Mouse (Mus musculus) spleen, embryonic (tissue): Measurements from ENCODE around the gene Akt2.

Source experiments
- CTCF ChIA-PET: fragments of 350-600 bp; sonication (Branson Sonifier 250); formaldehyde crosslinking; loops from one replicate; lab custom pipeline; 2022; lab: Charles Lee

Akt2 gene

DNA sequence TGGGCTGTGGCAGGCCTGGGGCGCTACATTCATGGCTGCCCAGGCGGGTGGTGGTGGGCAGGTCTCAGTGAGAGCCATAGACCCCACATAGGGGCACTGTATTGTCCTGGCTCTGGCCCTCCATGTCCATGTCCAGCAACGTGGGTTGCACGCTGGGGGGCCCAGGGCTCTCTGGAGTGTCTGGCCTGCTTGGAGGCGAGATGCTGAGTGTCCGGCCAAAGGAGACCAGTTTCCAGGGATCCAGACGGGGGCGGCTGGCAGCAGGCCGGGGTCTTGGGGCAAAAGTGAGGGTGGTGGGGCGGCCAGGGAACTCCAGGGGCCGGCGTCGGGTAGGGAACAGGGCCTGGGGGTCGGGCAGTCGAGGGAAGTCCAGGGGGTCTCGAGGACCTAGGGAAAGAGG, 65.2 kb downstream of the Akt2 start:
- CTCF ChIA-PET: no interaction called here

- CTCF ChIA-PET: no interaction called here
Measured at GRCm38 (mm10) chr7:27657824-27658395, 66.6 kb downstream of the Akt2 start.

- CTCF ChIA-PET: no interaction called here
Measured at GRCm38 (mm10) chr7:27658712-27659663, 67.6 kb downstream of the Akt2 start.

DNA sequence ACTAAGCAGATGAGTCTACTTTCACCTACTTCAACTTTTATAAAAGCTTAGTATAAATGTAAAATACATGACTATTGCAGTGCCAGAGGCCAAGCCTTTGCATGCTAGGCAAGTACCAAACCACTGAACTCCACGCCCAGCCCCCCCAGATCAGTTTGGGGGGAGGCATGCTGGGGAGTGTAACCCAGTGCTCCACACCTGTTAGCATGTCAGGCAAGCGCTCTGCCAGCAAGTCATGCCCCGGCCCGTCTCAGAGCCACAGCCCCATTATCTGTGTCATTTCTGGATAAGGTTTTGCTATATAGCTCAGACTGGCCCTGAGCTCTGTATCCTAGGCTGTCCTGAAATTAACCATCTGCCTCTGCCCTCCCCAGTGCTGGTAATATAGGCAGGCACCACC, 70.7 kb downstream of the Akt2 start:
- CTCF ChIA-PET: no interaction called here

DNA sequence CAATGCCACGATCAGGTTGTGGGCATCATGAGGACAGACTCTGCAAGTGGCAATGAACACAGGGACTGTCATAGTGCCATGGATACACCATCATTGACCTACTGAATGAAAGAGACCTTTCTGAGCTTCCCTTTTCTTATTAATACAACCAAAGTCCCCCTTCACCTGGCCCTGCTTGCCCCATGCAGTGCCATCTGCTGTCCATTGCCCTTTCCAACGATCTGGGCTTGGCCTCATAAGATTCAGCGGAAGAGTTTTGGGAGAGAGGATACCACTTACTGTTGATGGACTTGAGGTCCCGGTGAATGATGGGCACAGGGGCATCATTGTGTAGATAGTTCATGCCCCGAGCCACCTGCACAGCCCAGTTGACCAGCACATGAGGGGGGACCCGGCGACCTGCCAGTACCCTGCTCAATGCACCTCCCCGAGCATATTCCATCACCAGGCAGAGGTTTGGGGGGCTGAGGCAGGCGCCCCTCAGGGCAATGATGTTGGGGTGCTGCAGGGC, 81.8 kb downstream of the Akt2 start:
- CTCF ChIA-PET: interaction anchor here (0.5 kb wide), 1 partner anchor 16 kb away, joined by 3 read pairs; the partner anchor contains the start of gene Zfp607b

DNA sequence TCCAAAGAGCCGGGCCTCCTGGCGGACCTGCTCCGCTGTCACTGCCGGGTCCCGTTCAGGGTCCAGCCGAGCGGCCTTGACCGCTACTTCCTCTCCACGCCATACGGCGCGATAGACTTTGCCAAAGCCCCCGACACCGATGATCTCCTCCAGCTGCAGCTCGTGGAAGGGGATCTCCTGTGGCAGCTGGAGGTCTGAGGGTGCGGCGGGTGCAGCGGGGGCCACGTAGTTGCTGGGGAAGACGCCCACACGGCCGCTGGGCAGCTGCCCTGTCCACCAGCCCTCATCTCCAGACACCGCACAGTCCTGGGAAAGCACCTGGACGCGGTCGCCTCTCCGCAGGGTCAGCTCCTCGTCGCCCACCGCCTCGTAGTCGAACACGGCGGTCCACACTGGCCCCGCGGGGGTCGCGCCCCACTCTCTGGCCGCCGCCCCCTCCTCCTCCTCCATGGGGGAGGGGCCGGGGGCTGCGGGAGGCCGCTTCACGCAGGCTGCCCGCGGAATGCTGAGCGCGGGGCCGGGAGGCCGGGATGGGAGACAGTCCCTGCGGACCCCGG, 82.3 kb downstream of the Akt2 start:
- CTCF ChIA-PET: interaction anchor here (0.5 kb wide), 1 partner anchor 16 kb away, joined by 3 read pairs; the partner anchor contains the start of gene Zfp607b

GRCm38 (mm10) chr7:27674195-27674521, 82.8 kb downstream of the Akt2 start:
- CTCF ChIA-PET: interaction anchor here (0.6 kb wide), 2 partner anchors 107 to 234 kb away, joined by 3 to 11 read pairs; no protein-coding TSS in a partner anchor

- CTCF ChIA-PET: interaction anchor here (0.6 kb wide), 2 partner anchors 107 to 234 kb away, joined by 3 to 11 read pairs; no protein-coding TSS in a partner anchor
Measured at GRCm38 (mm10) chr7:27674522-27675221, 83.3 kb downstream of the Akt2 start, which contains the start of gene Map3k10. Gene Map3k10 (minus strand): TSS chr7:27674598.

- CTCF ChIA-PET: no interaction called here
Measured at GRCm38 (mm10) chr7:27675222-27675612, 83.9 kb downstream of the Akt2 start.

DNA sequence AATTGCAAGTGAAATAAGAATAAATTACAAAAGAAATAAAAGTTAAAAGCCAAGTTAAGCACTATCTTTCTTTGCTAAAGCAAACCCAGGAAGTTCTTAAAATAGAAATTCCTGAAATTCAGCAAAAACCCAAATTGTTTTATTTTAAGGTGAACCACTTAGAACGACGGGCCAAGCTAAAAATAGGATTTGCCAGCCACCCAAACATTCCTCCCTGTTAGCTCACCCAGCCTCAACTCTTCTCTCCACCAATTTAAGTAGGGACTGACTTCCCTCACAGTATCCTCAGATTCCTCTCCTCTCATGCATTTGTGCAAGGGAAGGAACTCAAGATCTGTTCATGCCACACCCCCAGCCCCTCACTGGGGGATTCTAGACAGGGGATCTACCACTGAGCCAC, 91.9 kb downstream of the Akt2 start:
- CTCF ChIA-PET: no interaction called here

DNA sequence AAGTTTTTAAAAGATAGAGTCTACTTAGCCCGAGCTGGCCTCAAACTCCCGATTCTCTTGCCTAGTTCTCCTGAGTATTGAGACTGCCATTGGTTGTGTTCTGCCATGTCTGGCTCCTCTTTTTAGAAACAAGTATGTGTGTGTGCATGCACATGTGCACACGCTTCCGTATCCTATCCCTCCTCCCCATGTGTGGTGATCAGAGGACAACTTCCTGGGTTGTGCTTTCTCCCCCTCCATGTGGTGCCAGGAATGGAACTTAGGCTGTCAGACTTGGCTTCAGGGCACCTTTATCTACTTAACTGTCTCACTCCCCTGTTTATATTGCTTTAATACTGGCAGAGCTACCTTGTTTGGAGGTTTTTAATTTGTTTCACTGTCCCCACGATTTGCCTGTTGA, 93.9 kb downstream of the Akt2 start:
- CTCF ChIA-PET: interaction anchor here (0.6 kb wide), 3 partner anchors 18 to 227 kb away, joined by 3 read pairs; no protein-coding TSS in a partner anchor

DNA sequence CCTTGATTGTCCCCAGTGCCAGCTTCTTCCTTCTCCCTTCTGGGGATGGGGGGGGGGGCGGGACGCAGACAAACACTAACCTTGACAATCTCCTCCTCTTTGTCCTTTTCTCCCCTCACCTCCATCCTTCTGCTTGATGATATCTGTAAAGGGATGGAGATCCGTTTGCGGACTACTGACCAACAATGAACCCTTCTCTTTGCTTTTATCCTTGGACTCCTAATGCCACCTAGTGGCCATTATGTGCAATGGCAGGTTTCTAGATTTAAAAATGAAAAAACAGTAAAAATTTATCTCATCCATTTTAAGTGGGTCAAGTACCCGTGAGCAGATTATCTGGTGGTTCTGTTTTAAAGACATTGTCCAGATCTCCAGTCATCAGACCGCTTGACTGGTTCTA, 94.3 kb downstream of the Akt2 start:
- CTCF ChIA-PET: interaction anchor here (0.6 kb wide), 2 partner anchors 19 to 195 kb away, joined by 3 read pairs; no protein-coding TSS in a partner anchor

DNA sequence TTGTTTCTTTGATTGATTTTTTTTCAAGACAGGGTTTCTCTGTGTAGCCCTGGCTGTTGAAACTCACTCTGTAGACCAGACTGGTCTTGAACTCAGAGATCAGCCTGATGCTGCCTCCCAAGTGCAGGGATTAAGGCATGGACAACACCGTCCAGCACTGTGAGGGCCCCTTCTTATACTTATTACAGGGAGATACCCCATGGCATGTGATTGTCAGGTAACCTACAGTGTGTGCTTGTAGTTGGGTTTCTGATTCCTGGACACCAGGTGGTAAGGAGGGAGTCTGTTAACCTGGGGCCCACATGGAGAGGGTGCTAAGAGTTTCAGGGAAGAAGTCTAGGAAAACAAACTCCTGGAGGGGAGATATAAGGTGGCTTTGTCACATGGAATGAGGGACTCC, 95.7 kb downstream of the Akt2 start:
- CTCF ChIA-PET: no interaction called here

DNA sequence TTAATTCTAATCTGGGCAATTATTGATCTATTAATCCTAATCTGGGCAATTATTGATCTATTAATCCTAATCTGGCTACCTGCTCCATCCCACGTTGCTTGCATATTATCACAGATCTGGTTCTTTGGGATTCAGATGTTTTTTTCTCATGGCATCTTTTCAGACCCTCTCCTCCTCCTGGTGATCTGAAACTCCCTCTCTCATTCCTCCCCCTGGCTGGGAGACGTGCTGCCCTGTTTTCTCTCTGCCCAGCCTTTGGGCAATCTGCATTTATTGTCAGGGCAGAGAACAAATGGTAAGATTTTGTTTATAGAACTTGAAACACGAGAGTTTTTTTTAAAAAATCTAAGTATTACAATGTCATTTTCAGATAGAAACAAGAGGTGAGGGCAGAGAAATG, 96.5 kb downstream of the Akt2 start:
- CTCF ChIA-PET: no interaction called here

GRCm38 (mm10) chr7:27688246-27688788, 97.0 kb downstream of the Akt2 start:
- CTCF ChIA-PET: no interaction called here

DNA sequence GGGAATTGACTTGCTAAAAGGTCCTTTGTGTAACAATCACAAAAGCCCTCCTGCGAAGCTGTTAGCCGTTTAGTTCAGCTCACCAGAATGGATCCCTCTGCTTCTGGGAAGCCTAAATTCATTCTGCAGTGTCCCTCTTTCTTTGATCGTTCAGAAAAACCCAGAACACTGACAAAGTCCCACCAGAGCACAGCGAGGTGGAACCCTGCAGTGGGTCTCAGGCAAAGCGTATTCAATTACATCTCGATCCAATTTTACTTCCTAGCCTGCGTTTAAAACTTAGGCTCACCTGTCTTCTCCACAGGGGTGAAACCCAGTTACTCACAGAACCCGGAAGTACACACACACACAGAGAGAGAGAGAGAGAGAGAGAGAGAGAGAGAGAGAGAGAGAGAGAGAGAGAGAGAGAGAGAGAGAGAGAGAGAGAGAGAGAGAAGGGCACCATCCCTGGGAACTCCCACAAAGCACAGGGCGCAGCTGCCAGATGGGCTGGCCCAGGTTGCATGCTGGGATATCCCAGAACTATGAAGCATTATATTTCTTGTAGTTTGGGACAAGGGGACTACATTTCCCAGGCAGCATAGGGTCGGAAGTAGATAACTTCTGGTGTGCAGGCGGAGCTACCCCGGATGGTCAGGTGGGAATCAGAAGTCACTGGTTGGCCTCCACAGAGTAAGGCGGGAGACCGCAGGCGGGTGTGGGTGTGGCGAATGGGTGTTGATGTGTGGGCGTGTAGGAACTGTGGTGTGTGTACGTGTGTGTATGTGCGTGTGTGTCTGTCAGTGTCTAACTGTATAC, 97.7 kb downstream of the Akt2 start, which contains the start of gene Zfp607b:
Gene Zfp607b (plus strand): TSS at position 526 of the 798 bp plus-strand sequence.
- CTCF ChIA-PET: interaction anchor here (0.6 kb wide), 1 partner anchor 16 kb away, joined by 3 read pairs; no protein-coding TSS in a partner anchor
